Mouse (Mus musculus) C2C12 (cell line): ENCODE results near the gene Supt16.

Experiments used
- CTCF ChIP-seq: IDR thresholded peaks from one replicate; pipeline ENCODE4 v1.5.1; 2011; ENCODE audit not compliant: control insufficient read depth, insufficient read depth, insufficient read length
- MAX ChIP-seq: IDR thresholded peaks from one replicate; pipeline ENCODE4 v1.6.1; 2011; ENCODE audit warnings: mild to moderate bottlenecking, control low read depth
- USF1 ChIP-seq: IDR thresholded peaks from one replicate; pipeline ENCODE4 v1.6.1; 2011; ENCODE audit warnings: low read depth, mild to moderate bottlenecking, control low read depth, moderate library complexity

DNA sequence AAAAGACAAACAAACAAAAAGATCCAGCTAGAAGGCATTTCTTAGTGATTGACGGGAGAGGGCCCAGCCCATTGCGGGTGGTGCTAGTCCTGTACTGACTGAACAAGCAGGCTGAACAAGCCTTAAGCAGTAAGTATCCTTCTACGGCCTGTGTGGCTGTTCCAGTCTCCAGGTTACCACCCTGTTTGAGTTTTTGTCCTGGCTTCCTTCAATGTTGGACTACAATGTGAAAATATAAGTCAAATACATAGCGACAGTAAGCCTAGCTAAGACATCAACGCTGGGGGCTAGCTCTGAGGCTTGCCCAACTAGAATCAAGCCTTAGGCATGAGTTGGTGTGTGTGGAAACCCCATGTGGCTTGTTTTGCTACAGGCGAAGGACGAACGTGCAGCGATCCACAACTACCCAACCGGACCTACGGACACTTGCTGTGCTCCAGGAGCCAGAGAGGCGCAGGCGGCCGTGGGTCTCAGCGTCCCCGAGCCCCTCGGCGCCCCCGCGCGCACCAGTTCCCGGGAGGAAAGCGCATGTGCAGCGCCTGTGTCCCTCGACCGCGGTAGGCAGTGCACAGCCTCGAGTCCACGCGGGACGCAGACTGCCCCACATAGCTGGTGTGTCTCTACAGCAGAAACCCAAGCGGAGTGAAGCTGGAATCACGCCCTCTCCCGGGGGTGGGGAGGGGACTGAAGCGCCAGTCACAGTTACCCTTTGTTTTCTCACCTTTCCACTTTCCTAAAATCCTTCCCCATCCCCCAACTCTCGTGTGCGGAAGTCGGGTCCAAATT lies 78.2 kb downstream of the Supt16 start:
- no peak for TF ChIP-seq CTCF
- TF ChIP-seq USF1, result no peak
- TF ChIP-seq MAX, result no peak
